ENCODE assay signal across 9 mouse cellular contexts in the genomic region with DNA sequence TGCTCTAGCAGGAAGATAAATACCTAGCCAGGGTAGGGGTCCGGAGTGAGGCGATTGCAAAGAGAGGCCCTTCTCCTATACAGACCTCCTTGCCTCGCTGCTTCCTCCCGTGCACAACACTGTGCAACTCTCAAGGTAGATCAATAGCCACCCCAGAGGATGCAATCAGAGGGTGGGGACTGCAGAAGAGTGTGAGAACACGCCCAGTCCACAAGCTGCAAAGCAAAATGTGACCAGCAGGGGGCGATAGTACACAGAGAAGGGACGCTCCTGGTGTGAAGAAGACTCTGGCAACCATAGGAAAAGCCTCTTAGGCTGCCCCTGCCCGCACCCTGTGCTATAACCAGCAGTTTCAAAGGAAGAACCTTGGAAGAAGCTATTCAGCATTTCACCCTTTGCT.
DNase-seq lines count a peak whose midpoint lies in the region; ATAC-seq lines count a peak whose summit lies in the region.
"Had no signal": no experiment of that assay in that cellular context is flagged by ENCODE, and none has a peak within 500 bp of the region (broad histone marks: within the 10 kb centered on the region; RNA-seq: fewer than 3 reads in every experiment).

No protein-coding gene starts in this region.

- DNase-seq in MN1 (ENCODE audit: low spot score), result peak; percentile 11
- peak; percentile 1 for DNase-seq in c-Kit-negative CD71-positive TER-119-positive erythroid progenitor cells, embryonic 14.5 days (ENCODE audit: low read depth, low spot score)
- DNase-seq in forebrain, embryonic 10.5 days (ENCODE audit: extremely low spot score, low spot score), result peak; percentile 82
- peak; percentile 5 for DNase-seq in heart, postnatal 25 days (ENCODE audit: low spot score)
- peak; percentile 52 to 84 for DNase-seq in layer of hippocampus, adult 18-20 months (ENCODE audit: low spot score in 2 of 2)
- DNase-seq in right cerebral cortex, postnatal 10 days (ENCODE audit: low spot score in 2 of 2), result peak; percentile 62 to 81

- H3K4me3 ChIP-seq in forebrain, embryonic 10.5 days, result no peak overlapping the region
- H3K4me3 ChIP-seq in lung, embryonic 16.5 days (ENCODE audit: low read length), result no peak overlapping the region
- H3K4me3 ChIP-seq: heart, embryonic 15.5 days had no signal

- no peak overlapping the region for H3K9ac ChIP-seq in lung, embryonic 16.5 days (ENCODE audit: low read length)
- H3K9ac ChIP-seq: heart, embryonic 15.5 days had no signal

- H3K27me3 ChIP-seq in forebrain, embryonic 10.5 days (ENCODE audit: poor library complexity, severe bottlenecking), result no peaks in the 10 kb centered on the region
- H3K27me3 ChIP-seq in lung, embryonic 16.5 days (ENCODE audit: control insufficient read depth, insufficient read depth, low read depth, low read length), result no peaks in the 10 kb centered on the region
- H3K27me3 ChIP-seq: heart, embryonic 15.5 days had no signal

- peaks cover 9% of the 10 kb centered on the region; the same call in 1 of the 2 replicates for H3K9me3 ChIP-seq in forebrain, embryonic 10.5 days
- no peaks in the 10 kb centered on the region for H3K9me3 ChIP-seq in lung, embryonic 16.5 days (ENCODE audit: control insufficient read depth, low read length)
- H3K9me3 ChIP-seq: heart, embryonic 15.5 days had no signal

- 0 out of 2 replicates have a peak, but pooled peaks have one; percentile 23 for ATAC-seq in lung, embryonic 16.5 days (ENCODE audit: low read depth)
- no peak for ATAC-seq in activated CD4-positive, CD25-positive, alpha-beta regulatory T cell, adult 4 months

- WGBS in forebrain, embryonic 10.5 days, result 36% methylated on average over 8 of the region's 8 CpGs
- WGBS in lung, embryonic 16.5 days, result 41% methylated on average over 8 of the region's 8 CpGs

- intact Hi-C loops in heart, postnatal 25 days (cut with DNase I), result loop anchor here (1.0 to 2.0 kb wide), 2 partner anchors 83 to 193 kb away; no protein-coding TSS in a partner anchor

- no peak overlapping the region for H3K27ac ChIP-seq in forebrain, embryonic 10.5 days
- H3K27ac ChIP-seq in lung, embryonic 16.5 days (ENCODE audit: low read length), result no peak overlapping the region
- H3K27ac ChIP-seq: heart, embryonic 15.5 days had no signal

- no peaks in the 10 kb centered on the region for H3K36me3 ChIP-seq in forebrain, embryonic 10.5 days (replicated peaks)
- no peaks in the 10 kb centered on the region for H3K36me3 ChIP-seq in lung, embryonic 16.5 days (ENCODE audit: control insufficient read depth, insufficient read depth, low read length)
- H3K36me3 ChIP-seq: heart, embryonic 15.5 days had no signal

- H3K4me1 ChIP-seq in forebrain, embryonic 10.5 days, result no peaks in the 10 kb centered on the region
- H3K4me1 ChIP-seq in lung, embryonic 16.5 days (replicated peaks; ENCODE audit: control insufficient read depth, insufficient read depth, low read length), result no peaks in the 10 kb centered on the region
- H3K4me1 ChIP-seq: heart, embryonic 15.5 days had no signal

- H3K4me2 ChIP-seq in lung, embryonic 16.5 days (ENCODE audit: low read depth, low read length), result no peak overlapping the region
- H3K4me2 ChIP-seq: heart, embryonic 15.5 days had no signal

Comparison
In these comparisons a context has a peak if more than half of its experiments do, and no peak if none do; other contexts are left out.
1. DNase-seq: peak in every context shown above with its lines; median percentile 82 in forebrain, embryonic 10.5 days; 72 in right cerebral cortex, postnatal 10 days; 68 in layer of hippocampus, adult 18-20 months; 11 in MN1; 5 in heart, postnatal 25 days; 1 in c-Kit-negative CD71-positive TER-119-positive erythroid progenitor cells, embryonic 14.5 days.